Mouse (Mus musculus): ENCODE measurements around the gene Stk11. TPM values are rescaled to one million over a fixed set of nuclear protein-coding genes. Genes with fewer than 3 reads are reported as not detected.

The Stk11 gene
- polyA plus RNA-seq, 1 experiment from 2014 or later: 27.0 TPM

DNA sequence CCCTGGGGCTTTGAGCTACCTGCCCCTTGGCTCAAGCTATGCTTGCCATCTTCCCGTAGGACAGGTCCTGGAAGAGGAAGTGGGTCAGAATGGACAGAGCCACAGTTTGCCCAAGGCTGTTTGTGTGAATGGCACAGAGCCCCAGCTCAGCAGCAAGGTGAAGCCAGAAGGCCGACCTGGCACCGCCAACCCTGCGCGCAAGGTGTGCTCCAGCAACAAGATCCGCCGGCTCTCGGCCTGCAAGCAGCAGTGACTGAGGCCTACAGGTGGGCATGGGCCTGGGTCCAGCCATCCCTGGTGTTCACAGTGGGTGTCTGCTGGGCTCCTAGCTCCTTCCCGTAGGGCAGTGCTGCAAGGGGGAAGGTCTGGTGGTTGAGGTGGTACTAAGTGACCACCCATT is 14.2 kb downstream of the Stk11 start:
- WGBS: 91% methylated on average over 9 of the region's 9 CpGs
- DNase-seq (ENCODE audit: low spot score) (no peak), ATAC-seq (replicated peaks; ENCODE audit: low FRiP score, low TSS enrichment, low read depth) (no peak)
- H3K4me3 ChIP-seq (ENCODE audit: low read depth, low read length): no peak overlapping the region
- peaks cover 13% of the 10 kb centered on the region; the same call in 1 of the 2 replicates for H3K4me1 ChIP-seq (replicated peaks; ENCODE audit: control insufficient read depth, insufficient read depth, low read length)
- peaks cover 90% of the 10 kb centered on the region for H3K36me3 ChIP-seq (ENCODE audit: control insufficient read depth, insufficient read depth, low read length)
- no peak overlapping the region for H3K4me2 ChIP-seq (ENCODE audit: low read length)
- H3K9ac ChIP-seq (ENCODE audit: low read length): no peak overlapping the region
- H3K9me3 ChIP-seq (ENCODE audit: control insufficient read depth, low read length): no peaks in the 10 kb centered on the region
- no peak overlapping the region for H3K27ac ChIP-seq (ENCODE audit: low read depth)
- H3K27me3 ChIP-seq (replicated peaks; ENCODE audit: control insufficient read depth, insufficient read depth, low read length): no peaks in the 10 kb centered on the region

DNA sequence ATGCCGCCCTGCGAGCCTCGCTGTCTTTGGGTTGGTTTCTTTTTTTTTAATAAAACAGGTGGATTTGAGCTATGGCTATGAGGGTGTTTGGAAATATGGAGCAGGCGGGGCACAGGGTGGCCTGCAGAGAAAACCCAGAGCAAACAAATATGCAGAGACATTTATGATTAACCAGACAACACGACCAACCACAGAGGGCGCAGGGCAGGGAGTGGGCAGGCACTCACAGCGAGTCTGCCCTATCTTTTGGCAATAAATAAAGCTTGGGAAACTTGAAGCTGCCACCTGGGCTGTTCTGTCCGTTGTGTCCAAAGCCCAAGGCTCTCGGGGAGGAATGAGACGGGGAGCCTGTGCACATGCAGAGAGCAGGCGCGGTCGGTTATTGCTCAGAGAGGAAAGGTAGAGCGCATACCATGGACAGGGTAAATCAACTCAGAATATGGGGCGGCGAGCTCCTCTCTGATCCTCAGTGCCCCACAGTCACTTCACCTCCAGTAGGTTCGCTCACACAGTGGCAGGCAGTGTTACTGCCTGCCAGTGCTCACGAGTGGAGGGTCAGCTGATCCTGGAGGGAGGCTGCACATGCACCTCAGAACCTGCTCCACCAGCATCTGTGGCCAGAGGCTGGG is 14.9 kb downstream of the Stk11 start:
- Histone ChIP-seq H3K4me2 (ENCODE audit: low read length) (no peak overlapping the region), H3K27me3 (replicated peaks; ENCODE audit: control insufficient read depth, insufficient read depth, low read length) (peaks cover under 1% of the 10 kb centered on the region; the same call in 1 of the 2 replicates), H3K27ac (ENCODE audit: low read depth) (no peak overlapping the region; the same call in 1 of the 2 replicates), H3K36me3 (ENCODE audit: control insufficient read depth, insufficient read depth, low read length) (peaks cover 84% of the 10 kb centered on the region), H3K4me3 (ENCODE audit: low read depth, low read length) (no peak overlapping the region), H3K9me3 (ENCODE audit: control insufficient read depth, low read length) (no peaks in the 10 kb centered on the region), H3K4me1 (replicated peaks; ENCODE audit: control insufficient read depth, insufficient read depth, low read length) (peaks cover 13% of the 10 kb centered on the region; the same call in 1 of the 2 replicates), H3K9ac (ENCODE audit: low read length) (no peak overlapping the region)
- WGBS: 59% methylated on average over 18 of the region's 18 CpGs
- ATAC-seq (replicated peaks; ENCODE audit: low FRiP score, low TSS enrichment, low read depth) (peak; percentile 32), DNase-seq (ENCODE audit: low spot score) (peak; percentile 77)

GRCm38 (mm10) chr10:80131316-80131951 is 15.8 kb downstream of the Stk11 start:
- H3K9me3 ChIP-seq (ENCODE audit: control insufficient read depth, low read length): no peaks in the 10 kb centered on the region
- 18% methylated on average over 55 of the region's 55 CpGs for WGBS
- peaks cover 10% of the 10 kb centered on the region for H3K27me3 ChIP-seq (replicated peaks; ENCODE audit: control insufficient read depth, insufficient read depth, low read length)
- H3K4me1 ChIP-seq (replicated peaks; ENCODE audit: control insufficient read depth, insufficient read depth, low read length): peaks cover 14% of the 10 kb centered on the region; the same call in 1 of the 2 replicates
- ATAC-seq (replicated peaks; ENCODE audit: low FRiP score, low TSS enrichment, low read depth) (no peak; the same call in 1 of the 2 replicates), DNase-seq (ENCODE audit: low spot score) (peak; percentile 74)
- peaks cover 80% of the 10 kb centered on the region for H3K36me3 ChIP-seq (ENCODE audit: control insufficient read depth, insufficient read depth, low read length)
- no peak overlapping the region; the same call in 1 of the 2 replicates for H3K9ac ChIP-seq (ENCODE audit: low read length)
- no peak overlapping the region for H3K4me3 ChIP-seq (ENCODE audit: low read depth, low read length)
- H3K4me2 ChIP-seq (ENCODE audit: low read length): peak overlapping the region; percentile 31
- no peak overlapping the region for H3K27ac ChIP-seq (ENCODE audit: low read depth)

DNA sequence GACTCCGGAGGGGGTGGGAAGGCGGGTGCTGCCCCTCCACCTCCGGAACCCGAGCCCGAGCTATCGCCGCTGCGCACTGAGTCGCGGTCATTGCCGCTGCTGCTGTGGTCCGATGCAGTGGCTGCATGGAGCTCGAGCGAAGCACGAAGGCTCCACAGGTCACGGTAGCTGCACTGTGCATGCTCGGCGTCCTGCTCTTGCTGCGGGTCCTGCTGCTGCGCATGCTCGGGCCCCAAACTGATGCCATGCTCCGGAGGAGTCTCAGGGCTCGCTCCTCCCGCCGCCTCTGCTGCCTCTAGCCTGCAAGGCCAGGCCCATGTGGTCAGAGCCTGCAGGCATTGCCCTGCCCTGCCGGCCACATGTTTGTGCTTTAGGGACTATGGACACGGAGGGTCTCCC is 16.3 kb downstream of the Stk11 start:
- Histone ChIP-seq H3K27ac (ENCODE audit: low read depth) (no peak overlapping the region), H3K4me1 (replicated peaks; ENCODE audit: control insufficient read depth, insufficient read depth, low read length) (peaks cover 19% of the 10 kb centered on the region), H3K9ac (ENCODE audit: low read length) (no peak overlapping the region; the same call in 1 of the 2 replicates), H3K4me3 (ENCODE audit: low read depth, low read length) (no peak overlapping the region), H3K4me2 (ENCODE audit: low read length) (peak overlapping the region; percentile 31), H3K9me3 (ENCODE audit: control insufficient read depth, low read length) (no peaks in the 10 kb centered on the region), H3K27me3 (replicated peaks; ENCODE audit: control insufficient read depth, insufficient read depth, low read length) (peaks cover 15% of the 10 kb centered on the region), H3K36me3 (ENCODE audit: control insufficient read depth, insufficient read depth, low read length) (peaks cover 75% of the 10 kb centered on the region)
- 44% methylated on average over 27 of the region's 27 CpGs for WGBS
- DNase-seq (ENCODE audit: low spot score) (no peak), ATAC-seq (replicated peaks; ENCODE audit: low FRiP score, low TSS enrichment, low read depth) (no peak)

- Histone ChIP-seq H3K9ac (ENCODE audit: low read length) (no peak overlapping the region), H3K4me1 (replicated peaks; ENCODE audit: control insufficient read depth, insufficient read depth, low read length) (peaks cover 33% of the 10 kb centered on the region), H3K27ac (ENCODE audit: low read depth) (no peak overlapping the region), H3K36me3 (ENCODE audit: control insufficient read depth, insufficient read depth, low read length) (peaks cover 61% of the 10 kb centered on the region), H3K27me3 (replicated peaks; ENCODE audit: control insufficient read depth, insufficient read depth, low read length) (peaks cover 25% of the 10 kb centered on the region), H3K4me3 (ENCODE audit: low read depth, low read length) (no peak overlapping the region), H3K9me3 (ENCODE audit: control insufficient read depth, low read length) (no peaks in the 10 kb centered on the region), H3K4me2 (ENCODE audit: low read length) (no peak overlapping the region)
- no peak for DNase-seq (ENCODE audit: low spot score)
- WGBS: 75% methylated on average over 8 of the region's 8 CpGs
- no peak for ATAC-seq (replicated peaks; ENCODE audit: low FRiP score, low TSS enrichment, low read depth)
Measured at GRCm38 (mm10) chr10:80133226-80133849, 17.7 kb downstream of the Stk11 start.

GRCm38 (mm10) chr10:80134421-80134820 is 18.8 kb downstream of the Stk11 start:
- H3K9me3 ChIP-seq (ENCODE audit: control insufficient read depth, low read length): no peaks in the 10 kb centered on the region
- peaks cover 34% of the 10 kb centered on the region for H3K4me1 ChIP-seq (replicated peaks; ENCODE audit: control insufficient read depth, insufficient read depth, low read length)
- no peak overlapping the region for H3K27ac ChIP-seq (ENCODE audit: low read depth)
- ATAC-seq (replicated peaks; ENCODE audit: low FRiP score, low TSS enrichment, low read depth) (no peak), DNase-seq (ENCODE audit: low spot score) (no peak)
- H3K9ac ChIP-seq (ENCODE audit: low read length): no peak overlapping the region
- peaks cover 50% of the 10 kb centered on the region for H3K36me3 ChIP-seq (ENCODE audit: control insufficient read depth, insufficient read depth, low read length)
- peaks cover 25% of the 10 kb centered on the region for H3K27me3 ChIP-seq (replicated peaks; ENCODE audit: control insufficient read depth, insufficient read depth, low read length)
- H3K4me2 ChIP-seq (ENCODE audit: low read length): no peak overlapping the region
- no peak overlapping the region for H3K4me3 ChIP-seq (ENCODE audit: low read depth, low read length)
- WGBS: 89% methylated on average over 9 of the region's 9 CpGs

DNA sequence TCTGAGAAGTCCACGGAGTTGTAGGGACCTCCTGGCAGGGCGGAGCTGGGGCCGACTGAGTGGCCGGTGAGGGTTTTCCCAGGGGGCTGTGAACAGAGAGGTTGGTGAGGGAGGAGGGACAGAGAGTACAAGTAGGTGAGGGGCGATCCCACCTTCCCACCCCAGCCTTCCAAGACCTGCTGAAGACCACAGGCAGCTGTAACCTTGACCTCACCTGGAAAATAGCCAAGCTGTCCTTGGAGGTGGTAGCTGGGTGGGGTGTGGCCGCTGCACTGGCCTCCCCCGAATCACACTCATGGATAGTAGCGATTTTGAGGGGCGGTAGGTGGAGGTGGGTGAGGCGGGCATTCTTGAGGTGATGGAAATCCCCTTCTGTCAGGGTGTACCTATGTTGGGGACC is 19.6 kb downstream of the Stk11 start:
- Histone ChIP-seq H3K27ac (ENCODE audit: low read depth) (no peak overlapping the region), H3K4me2 (ENCODE audit: low read length) (no peak overlapping the region), H3K4me1 (replicated peaks; ENCODE audit: control insufficient read depth, insufficient read depth, low read length) (peaks cover 31% of the 10 kb centered on the region), H3K9me3 (ENCODE audit: control insufficient read depth, low read length) (no peaks in the 10 kb centered on the region), H3K36me3 (ENCODE audit: control insufficient read depth, insufficient read depth, low read length) (peaks cover 43% of the 10 kb centered on the region), H3K9ac (ENCODE audit: low read length) (no peak overlapping the region), H3K27me3 (replicated peaks; ENCODE audit: control insufficient read depth, insufficient read depth, low read length) (peaks cover 25% of the 10 kb centered on the region), H3K4me3 (ENCODE audit: low read depth, low read length) (no peak overlapping the region)
- 81% methylated on average over 10 of the region's 10 CpGs for WGBS
- ATAC-seq (replicated peaks; ENCODE audit: low FRiP score, low TSS enrichment, low read depth): no peak
- DNase-seq (ENCODE audit: low spot score): no peak

- no peak for DNase-seq (ENCODE audit: low spot score)
- ATAC-seq (replicated peaks; ENCODE audit: low FRiP score, low TSS enrichment, low read depth): no peak
- no peak overlapping the region for H3K4me2 ChIP-seq (ENCODE audit: low read length)
- H3K27me3 ChIP-seq (replicated peaks; ENCODE audit: control insufficient read depth, insufficient read depth, low read length): peaks cover 25% of the 10 kb centered on the region
- 97% methylated on average over 1 of the region's 1 CpGs for WGBS
- no peak overlapping the region for H3K4me3 ChIP-seq (ENCODE audit: low read depth, low read length)
- H3K36me3 ChIP-seq (ENCODE audit: control insufficient read depth, insufficient read depth, low read length): peaks cover 38% of the 10 kb centered on the region
- peaks cover 31% of the 10 kb centered on the region for H3K4me1 ChIP-seq (replicated peaks; ENCODE audit: control insufficient read depth, insufficient read depth, low read length)
- H3K27ac ChIP-seq (ENCODE audit: low read depth): no peak overlapping the region
- H3K9me3 ChIP-seq (ENCODE audit: control insufficient read depth, low read length): no peaks in the 10 kb centered on the region
- no peak overlapping the region for H3K9ac ChIP-seq (ENCODE audit: low read length)
Measured at GRCm38 (mm10) chr10:80135641-80136040, 20.0 kb downstream of the Stk11 start.

Measured in intestine, embryonic 14.5 days (tissue).